Mouse (Mus musculus) E14TG2a.4 (cell line): ENCODE data around the gene Noto.

ENCODE experiments used
- CTCF ChIP-seq: conservative IDR thresholded peaks from 2 replicates; pipeline ENCODE4 v1.5.1; 2014; ENCODE audit warnings: low read length
- NANOG ChIP-seq: IDR thresholded peaks from 2 replicates; pipeline ENCODE4 v1.6.1; 2014; ENCODE audit warnings: borderline replicate concordance, low read length, mixed read lengths
- POU5F1 ChIP-seq: IDR thresholded peaks from 2 replicates; pipeline ENCODE4 v1.6.1; 2014; ENCODE audit warnings: low read length, borderline replicate concordance

DNA sequence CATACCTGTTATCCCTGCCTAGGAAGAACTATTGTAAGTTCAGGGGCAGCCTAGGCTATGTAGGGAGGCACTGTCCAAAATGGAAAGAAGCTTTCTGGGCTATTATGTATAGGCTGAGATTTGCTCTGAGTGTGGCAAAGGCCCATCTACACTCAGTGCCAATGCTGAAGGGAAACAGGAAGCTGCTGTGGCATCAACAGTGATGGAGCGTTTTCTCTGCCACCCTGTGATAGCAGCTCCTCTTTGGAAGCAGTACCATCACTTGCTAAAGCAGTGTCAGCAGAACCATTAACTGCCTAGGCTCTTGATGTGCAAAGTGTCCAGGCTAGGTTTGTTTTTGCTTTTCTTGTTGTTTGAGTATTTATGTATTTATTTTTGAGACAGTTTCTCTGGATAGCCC, 12.5 kb downstream of the Noto start:
- TF ChIP-seq CTCF: no peak
- no peak for TF ChIP-seq NANOG
- no peak for TF ChIP-seq POU5F1
